Mouse (Mus musculus) intestine, postnatal 0 days (tissue): ENCODE results near the gene Chst14. TPM values are rescaled to one million over a fixed set of nuclear protein-coding genes. Genes with fewer than 3 reads are reported as not detected.

ENCODE experiments used
- ATAC-seq: fragments of 200-750 bp; cut with Nextera tagmentation; 2 replicates; pipeline ENCODE4 v1.8.0; 2017; ENCODE audit warnings: mild to moderate bottlenecking, moderate TSS enrichment, moderate library complexity
- H3K27ac ChIP-seq: fragments of 300-500 bp; sonication (generic); 2 replicates; pipeline ENCODE4 v1.5.1; 2014; ENCODE audit warnings: mild to moderate bottlenecking, low read depth, low read length, moderate library complexity
- H3K27me3 ChIP-seq: fragments of 300-500 bp; sonication (generic); replicated peaks from 2 replicates; pipeline ENCODE4 v1.6.1; 2014; ENCODE audit warnings: low read length, mixed read lengths; ENCODE audit not compliant: control insufficient read depth, insufficient read depth
- H3K36me3 ChIP-seq: fragments of 300-500 bp; sonication (generic); 2 replicates; pipeline ENCODE4 v1.6.1; 2014; ENCODE audit warnings: mild to moderate bottlenecking, moderate library complexity; ENCODE audit not compliant: control insufficient read depth, insufficient read depth
- H3K4me1 ChIP-seq: fragments of 300-500 bp; sonication (generic); replicated peaks from 2 replicates; pipeline ENCODE4 v1.6.1; 2014; ENCODE audit warnings: antibody characterized with exemption, low read length, mixed read lengths; ENCODE audit not compliant: control insufficient read depth, insufficient read depth
- H3K4me2 ChIP-seq: fragments of 300-500 bp; sonication (generic); replicated peaks from 2 replicates; pipeline ENCODE4 v1.6.1; 2014; ENCODE audit warnings: low read depth, mild to moderate bottlenecking, moderate library complexity
- H3K4me3 ChIP-seq: fragments of 300-500 bp; sonication (generic); 2 replicates; pipeline ENCODE4 v1.5.1; 2014; ENCODE audit warnings: low read depth, low read length
- H3K9ac ChIP-seq: fragments of 300-500 bp; sonication (generic); 2 replicates; pipeline ENCODE4 v1.6.1; 2014; ENCODE audit warnings: mild to moderate bottlenecking, low read depth, low read length
- H3K9me3 ChIP-seq: fragments of 300-500 bp; sonication (generic); 2 replicates; pipeline ENCODE4 v1.6.1; 2016; ENCODE audit warnings: mixed run types; ENCODE audit not compliant: control insufficient read depth
- CTCF ChIP-seq: sonication (generic); IDR thresholded peaks from 2 replicates; pipeline ENCODE4 v1.5.1; 2016; ENCODE audit warnings: low read depth, mild to moderate bottlenecking, control low read depth, antibody characterized with exemption, moderate library complexity
- WGBS: fragments of 180-500 bp; shearing (Covaris S2); extraction: QIAGEN DNeasy Blood & Tissue Kit; methylation state at CpG from one replicate; pipeline ENCODE4 v1.1.7; 2014; 5-methylcytosine and 5-hydroxymethylcytosine counted together
- polyA plus RNA-seq: library from polyadenylated mRNA; unstranded; fragments of >200 nt; fragmentation: Nextera tagmentation; extraction: Ambion mirVana; gene quantifications from 2 replicates; pipeline ENCODE4 v1.2.1, GENCODE M21; 2015

Gene Chst14
- polyA plus RNA-seq, 1 experiment from 2014 or later: 7.4 TPM

DNA sequence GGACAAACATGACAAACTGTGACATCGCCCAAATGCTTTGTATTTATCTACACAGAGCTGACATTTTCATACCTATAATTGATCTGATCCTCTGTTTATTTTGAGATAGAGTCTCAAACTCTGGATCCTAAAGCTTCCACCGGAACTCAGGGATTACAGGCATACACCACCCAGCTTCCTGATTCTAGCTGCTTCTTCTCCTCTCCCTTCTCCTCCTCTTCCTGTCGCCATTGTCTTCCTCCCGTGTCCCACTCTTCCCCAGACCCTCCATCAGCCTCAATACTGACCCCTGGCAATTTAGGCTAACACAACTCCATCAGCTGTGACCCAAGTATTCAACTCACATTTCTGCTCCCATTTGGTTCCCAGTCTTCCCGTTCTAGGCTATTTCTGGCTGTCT, 50.6 kb downstream of the Chst14 start:
- ATAC-seq: no peak
- TF ChIP-seq CTCF: no peak
- peaks cover 36% of the 10 kb centered on the region for H3K27me3 ChIP-seq
- peak overlapping the region; percentile 49 for H3K4me3 ChIP-seq
- no peaks in the 10 kb centered on the region for H3K4me1 ChIP-seq
- peak overlapping the region; percentile 45; the same call in 1 of the 2 replicates for H3K9ac ChIP-seq
- H3K4me2 ChIP-seq: peak overlapping the region; percentile 89
- no peaks in the 10 kb centered on the region for H3K36me3 ChIP-seq
- WGBS: 27% methylated on average over 5 of the region's 5 CpGs
- no peaks in the 10 kb centered on the region for H3K9me3 ChIP-seq
- no peak overlapping the region for H3K27ac ChIP-seq

- Histone ChIP-seq H3K27ac (no peak overlapping the region), H3K9ac (no peak overlapping the region), H3K9me3 (no peaks in the 10 kb centered on the region), H3K4me2 (no peak overlapping the region), H3K27me3 (peaks cover 36% of the 10 kb centered on the region), H3K36me3 (no peaks in the 10 kb centered on the region), H3K4me1 (no peaks in the 10 kb centered on the region), H3K4me3 (no peak overlapping the region)
- WGBS: 40% methylated on average over 6 of the region's 6 CpGs
- ATAC-seq: no peak
- peak; percentile 41 for TF ChIP-seq CTCF
These were observed 51.8 kb downstream of the Chst14 start for GRCm38 (mm10) chr2:118978064-118978463.

Other genes with a start within 250 kb of the Chst14 start
- 0.63 and 0.65 TPM in 2 replicates for gene Ankrd63, start 222.5 kb upstream of the Chst14 start, polyA plus RNA-seq
- 0.59 and 0.76 TPM in 2 replicates for gene Plcb2, start 198.1 kb upstream of the Chst14 start, polyA plus RNA-seq
- 24.7 and 26.2 TPM in 2 replicates for gene Inafm2, start 180.7 kb upstream of the Chst14 start, polyA plus RNA-seq
- gene Ccdc9b, start 163.8 kb upstream of the Chst14 start, polyA plus RNA-seq: 0.77 and 1.2 TPM in 2 replicates
- gene Phgr1, start 153.7 kb upstream of the Chst14 start, polyA plus RNA-seq: 66.7 and 88.7 TPM in 2 replicates
- 2.5 and 3.1 TPM in 2 replicates for gene Disp2, start 146.8 kb upstream of the Chst14 start, polyA plus RNA-seq
- gene Knstrn, start 112.5 kb upstream of the Chst14 start, polyA plus RNA-seq: 21.9 and 26.4 TPM in 2 replicates
- gene Ivd, start 64.5 kb upstream of the Chst14 start, polyA plus RNA-seq: 13.4 and 14.2 TPM in 2 replicates
- gene Bahd1, start 26.1 kb upstream of the Chst14 start, polyA plus RNA-seq: 6.1 and 8.9 TPM in 2 replicates
- 55.9 and 59.5 TPM in 2 replicates for gene Ccdc32, start 102.9 kb downstream of the Chst14 start, polyA plus RNA-seq
- gene Rpusd2, start 108.3 kb downstream of the Chst14 start, polyA plus RNA-seq: 1.2 and 1.5 TPM in 2 replicates
- gene Knl1, start 120.6 kb downstream of the Chst14 start, polyA plus RNA-seq: 12.0 and 15.2 TPM in 2 replicates
- 8.6 and 10.3 TPM in 2 replicates for gene Rad51, start 186.3 kb downstream of the Chst14 start, polyA plus RNA-seq
- 177 and 185 TPM in 2 replicates for gene Rmdn3, start 230.5 kb downstream of the Chst14 start, polyA plus RNA-seq
- gene Gchfr, start 241.3 kb downstream of the Chst14 start, polyA plus RNA-seq: 124 and 136 TPM in 2 replicates
- gene Gm14137, start 248.0 kb downstream of the Chst14 start, polyA plus RNA-seq: 0.08 and 0.18 TPM in 2 replicates